Mouse (Mus musculus) embryonic facial prominence, embryonic 12.5 days (tissue): Measurements from ENCODE around the gene Igsf6. TPM values are rescaled to one million over a fixed set of nuclear protein-coding genes. Genes with fewer than 3 reads are reported as not detected.

ENCODE experiments used
- ATAC-seq: fragments of 200-750 bp; cut with Nextera tagmentation; 2 replicates; pipeline ENCODE4 v1.8.0; 2017; ENCODE audit not compliant: insufficient number of reproducible peaks, insufficient read depth, low FRiP score, low TSS enrichment
- H3K27ac ChIP-seq: fragments of 300-500 bp; sonication (generic); 2 replicates; pipeline ENCODE4 v1.5.1; 2016; ENCODE audit warnings: mild to moderate bottlenecking
- H3K27me3 ChIP-seq: fragments of 300-500 bp; sonication (generic); 2 replicates; pipeline ENCODE4 v1.6.1; 2016; ENCODE audit warnings: mild to moderate bottlenecking, moderate library complexity
- H3K36me3 ChIP-seq: fragments of 300-500 bp; sonication (generic); 2 replicates; pipeline ENCODE4 v1.6.1; 2016; ENCODE audit warnings: mild to moderate bottlenecking
- H3K4me1 ChIP-seq: fragments of 300-500 bp; sonication (generic); 2 replicates; pipeline ENCODE4 v1.6.1; 2016
- H3K4me2 ChIP-seq: fragments of 300-500 bp; sonication (generic); replicated peaks from 2 replicates; pipeline ENCODE4 v1.6.1; 2016; ENCODE audit warnings: mild to moderate bottlenecking, moderate library complexity
- H3K4me3 ChIP-seq: fragments of 300-500 bp; sonication (generic); 2 replicates; pipeline ENCODE4 v1.5.1; 2016; ENCODE audit warnings: mild to moderate bottlenecking
- H3K9ac ChIP-seq: fragments of 300-500 bp; sonication (generic); 2 replicates; pipeline ENCODE4 v1.6.1; 2016; ENCODE audit warnings: mild to moderate bottlenecking, moderate library complexity
- H3K9me3 ChIP-seq: fragments of 300-500 bp; sonication (generic); 2 replicates; pipeline ENCODE4 v1.6.1; 2016; ENCODE audit warnings: mild to moderate bottlenecking, moderate library complexity
- WGBS: fragments of 180-500 bp; shearing (Covaris S2); methylation state at CpG from one replicate; pipeline ENCODE4 v1.1.7; 2016; 5-methylcytosine and 5-hydroxymethylcytosine counted together
- polyA plus RNA-seq: library from polyadenylated mRNA; unstranded; fragments of >200 nt; fragmentation: Nextera tagmentation; extraction: Ambion mirVana; gene quantifications from 2 replicates; pipeline ENCODE4 v1.2.1, GENCODE M21; 2016

Igsf6 gene
- polyA plus RNA-seq: 1.1 and 1.2 TPM in 2 replicates

DNA sequence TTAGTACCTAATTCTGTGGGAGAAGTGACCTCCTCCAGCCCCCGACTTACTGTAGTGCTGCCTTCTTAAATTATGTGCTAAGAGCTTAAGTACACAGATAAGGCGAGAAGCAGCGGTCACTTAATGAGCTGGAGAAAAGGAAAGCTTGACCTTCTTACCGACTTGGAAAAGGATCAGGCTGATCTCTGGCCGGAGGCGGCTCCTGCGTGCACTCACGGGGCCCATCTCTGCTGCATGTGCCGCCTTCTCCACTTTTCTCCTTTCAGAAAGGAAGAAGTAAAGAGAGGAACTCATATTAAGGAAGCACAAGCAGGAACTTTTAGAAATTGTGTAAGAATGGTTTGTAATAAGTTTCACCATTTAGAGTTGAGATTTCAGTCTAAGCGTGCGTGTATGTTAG, at the start of gene Igsf6:
Gene Igsf6, minus strand, starts transcription at position 292 of the 400 bp plus-strand sequence.
- 77% methylated on average over 11 of the region's 11 CpGs for WGBS
- H3K4me3 ChIP-seq: no peak within 1 kb of the TSS
- H3K4me1 ChIP-seq: no peaks in the 10 kb centered on the region
- H3K27ac ChIP-seq: no peak within 1 kb of the TSS
- ATAC-seq: no peak
- peaks cover 66% of the 10 kb centered on the region for H3K36me3 ChIP-seq
- H3K9ac ChIP-seq: no peak within 1 kb of the TSS
- no peaks in the 10 kb centered on the region for H3K27me3 ChIP-seq
- no peaks in the 10 kb centered on the region for H3K9me3 ChIP-seq
- H3K4me2 ChIP-seq: no peak within 1 kb of the TSS

DNA sequence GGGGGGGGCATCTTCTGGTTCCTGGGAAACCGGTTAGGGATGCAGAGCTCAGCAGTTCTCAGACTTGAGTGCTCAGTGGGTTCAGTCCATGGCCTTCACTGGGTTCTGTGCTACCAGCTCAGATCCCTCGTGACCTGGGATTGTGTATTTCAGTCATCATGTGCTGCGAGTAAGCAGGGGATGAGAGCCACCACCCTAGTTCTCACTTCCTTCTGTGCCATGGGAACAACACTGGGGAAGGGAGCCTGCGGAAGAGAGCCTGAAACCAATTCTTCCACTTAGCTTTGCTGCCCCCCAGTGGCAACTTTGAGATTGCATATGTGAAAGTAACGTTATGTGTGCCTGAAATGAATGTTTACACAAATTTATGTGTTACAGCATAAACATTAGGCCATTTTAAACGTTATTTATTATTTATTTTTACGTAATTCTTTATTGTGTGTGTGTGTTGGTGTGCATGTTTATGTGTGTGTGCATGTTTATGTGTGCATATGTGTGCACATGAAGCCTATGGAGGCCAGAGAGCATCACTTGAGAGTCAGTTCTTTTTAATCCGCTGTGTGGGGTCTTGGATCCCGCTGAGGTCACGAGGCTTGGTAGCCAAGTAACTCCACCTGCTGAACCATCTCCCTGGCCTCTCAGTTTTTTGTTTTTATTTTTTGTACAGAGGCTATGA, 45.9 kb upstream of the Igsf6 start:
- Histone ChIP-seq H3K9ac (no peak overlapping the region), H3K4me3 (no peak overlapping the region), H3K27ac (no peak overlapping the region), H3K36me3 (no peaks in the 10 kb centered on the region), H3K9me3 (no peaks in the 10 kb centered on the region), H3K4me1 (no peaks in the 10 kb centered on the region), H3K4me2 (no peak overlapping the region), H3K27me3 (no peaks in the 10 kb centered on the region)
- WGBS: 12% methylated on average over 10 of the region's 10 CpGs
- ATAC-seq: peak; percentile 77

DNA sequence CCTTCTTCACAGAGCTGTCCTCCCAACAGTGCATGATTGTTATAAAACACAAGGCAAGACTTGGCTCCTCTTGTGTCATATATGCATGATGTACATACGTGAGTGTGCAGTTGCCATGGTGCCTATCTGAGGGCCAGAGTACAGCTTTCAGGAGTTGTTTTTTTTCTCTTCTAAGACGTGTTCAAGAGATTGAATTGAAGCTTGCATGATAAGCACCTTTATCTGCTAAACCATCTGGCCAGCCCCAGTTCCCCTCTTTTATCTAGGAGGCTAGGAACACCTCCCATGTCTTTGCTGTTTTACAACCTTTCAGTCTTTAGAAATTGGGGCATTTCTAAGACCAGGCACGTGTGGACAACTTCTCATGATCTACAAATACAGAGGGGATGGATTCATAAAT, 37.4 kb upstream of the Igsf6 start:
- Histone ChIP-seq H3K27me3 (no peaks in the 10 kb centered on the region), H3K27ac (no peak overlapping the region), H3K36me3 (no peaks in the 10 kb centered on the region), H3K4me1 (no peaks in the 10 kb centered on the region), H3K4me2 (no peak overlapping the region), H3K9ac (no peak overlapping the region), H3K4me3 (no peak overlapping the region), H3K9me3 (no peaks in the 10 kb centered on the region)
- WGBS: 64% methylated on average over 3 of the region's 3 CpGs
- no peak for ATAC-seq

DNA sequence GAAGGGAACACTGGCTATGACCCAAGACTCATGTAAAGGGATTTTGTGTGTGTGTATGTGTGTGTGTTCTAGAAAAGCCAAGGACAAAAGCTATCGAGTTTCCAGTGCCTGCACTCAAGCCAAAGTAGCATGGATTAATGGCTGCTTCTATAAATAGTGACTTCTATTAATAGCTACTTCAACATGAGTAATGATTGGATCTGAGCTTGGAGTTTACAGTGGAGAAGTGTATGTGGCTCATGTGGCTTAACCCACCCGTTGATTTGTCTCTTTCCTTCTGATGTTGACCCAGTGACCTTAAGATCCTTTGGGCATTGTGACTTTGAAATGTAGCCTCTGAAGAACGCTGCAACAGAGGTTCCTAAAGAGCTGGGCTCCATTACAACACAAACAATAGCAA, 36.9 kb upstream of the Igsf6 start:
- Histone ChIP-seq H3K4me2 (no peak overlapping the region), H3K36me3 (no peaks in the 10 kb centered on the region), H3K27ac (no peak overlapping the region), H3K9me3 (no peaks in the 10 kb centered on the region), H3K9ac (no peak overlapping the region), H3K4me3 (no peak overlapping the region), H3K27me3 (no peaks in the 10 kb centered on the region), H3K4me1 (no peaks in the 10 kb centered on the region)
- no peak for ATAC-seq
- 33% methylated on average over 3 of the region's 3 CpGs for WGBS

DNA sequence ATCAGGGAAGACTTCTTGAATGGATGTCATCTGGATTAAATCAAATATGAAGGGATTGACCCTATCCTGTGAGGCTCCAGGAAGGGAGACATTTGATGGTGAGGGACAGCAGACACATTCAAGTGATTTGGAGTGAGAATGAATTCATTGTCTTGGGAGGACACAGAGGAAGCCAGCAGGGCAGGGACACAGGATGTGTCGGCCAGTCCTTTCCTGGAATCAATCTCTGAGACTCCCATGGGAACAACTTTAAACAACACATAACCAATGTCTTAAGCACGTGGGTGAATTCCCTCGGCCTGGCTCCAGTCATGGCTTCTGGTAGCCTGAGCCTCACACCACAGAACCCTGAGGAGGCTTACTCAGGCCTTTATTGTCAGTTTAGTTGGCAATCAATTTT, 33.5 kb upstream of the Igsf6 start:
- no peaks in the 10 kb centered on the region for H3K9me3 ChIP-seq
- no peaks in the 10 kb centered on the region for H3K27me3 ChIP-seq
- no peak overlapping the region for H3K27ac ChIP-seq
- no peak for ATAC-seq
- H3K9ac ChIP-seq: no peak overlapping the region
- no peak overlapping the region for H3K4me2 ChIP-seq
- no peaks in the 10 kb centered on the region for H3K4me1 ChIP-seq
- no peaks in the 10 kb centered on the region for H3K36me3 ChIP-seq
- no peak overlapping the region for H3K4me3 ChIP-seq
- WGBS: 19% methylated on average over 3 of the region's 3 CpGs

DNA sequence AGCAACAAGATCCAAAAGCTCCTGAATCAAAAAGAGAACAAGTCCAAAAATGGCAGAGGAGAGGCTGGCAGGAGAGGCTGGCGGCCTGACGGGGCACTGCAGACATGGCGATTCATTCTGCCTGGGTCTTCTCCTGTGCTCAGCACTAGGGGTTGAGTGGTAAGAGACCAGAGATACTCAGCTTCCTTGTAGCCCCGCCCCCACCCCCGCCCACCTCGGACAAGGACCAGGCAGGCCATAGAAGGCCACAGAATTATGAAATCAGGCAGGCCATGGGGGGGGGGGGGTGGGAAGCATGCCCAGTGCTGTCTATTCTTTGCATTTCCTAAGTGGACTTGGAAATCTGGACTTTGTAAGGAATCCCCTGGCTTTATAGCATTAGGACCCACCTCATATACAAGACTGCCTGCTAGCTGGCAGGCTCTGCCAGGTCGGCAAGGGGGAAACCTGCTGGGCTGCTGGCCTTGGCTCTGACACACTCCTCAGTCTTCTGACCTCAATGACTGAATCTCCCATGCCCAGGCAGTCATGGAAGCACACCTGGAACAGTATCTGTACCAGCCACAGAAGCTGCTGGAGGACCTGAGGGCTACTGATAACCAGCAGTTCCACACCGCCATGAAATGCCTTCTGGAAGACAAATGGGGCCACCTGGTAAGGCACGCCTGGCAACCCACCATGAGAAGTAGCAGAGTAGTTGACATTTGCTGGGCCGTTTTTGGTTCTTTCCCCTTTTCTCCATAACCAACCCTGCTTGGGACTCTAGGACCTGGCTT, 24.4 kb upstream of the Igsf6 start:
- ATAC-seq: no peak

DNA sequence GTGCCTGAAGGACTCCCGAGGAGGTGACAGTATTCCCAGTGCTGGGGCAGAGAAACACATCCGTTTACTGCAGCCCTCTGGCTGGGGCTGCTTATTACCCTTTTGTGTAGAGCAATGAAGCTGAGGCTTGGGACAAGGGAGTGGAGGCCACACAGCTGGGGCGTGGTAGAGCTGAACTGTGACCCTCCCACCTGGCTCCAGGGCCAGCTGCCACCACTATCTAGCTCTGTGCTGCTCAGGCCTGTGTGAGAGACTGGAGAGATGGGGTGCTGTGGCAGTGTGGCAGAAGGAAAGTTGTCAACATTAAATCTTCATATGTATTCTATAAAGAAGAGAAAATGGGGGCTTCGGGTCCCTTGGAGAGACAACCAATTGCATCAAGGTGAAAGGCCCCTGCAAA, 18.7 kb upstream of the Igsf6 start:
- Histone ChIP-seq H3K36me3 (no peaks in the 10 kb centered on the region), H3K9ac (no peak overlapping the region), H3K4me3 (no peak overlapping the region), H3K27ac (no peak overlapping the region), H3K4me1 (no peaks in the 10 kb centered on the region), H3K9me3 (no peaks in the 10 kb centered on the region), H3K4me2 (no peak overlapping the region), H3K27me3 (no peaks in the 10 kb centered on the region)
- WGBS: 71% methylated on average over 4 of the region's 4 CpGs
- no peak for ATAC-seq

More for the DNA sequence above, 24.4 kb upstream of the Igsf6 start:
- H3K9me3 ChIP-seq: no peaks in the 10 kb centered on the region
- H3K27me3 ChIP-seq: no peaks in the 10 kb centered on the region
- no peak overlapping the region for H3K4me3 ChIP-seq
- no peak overlapping the region for H3K9ac ChIP-seq
- 74% methylated on average over 9 of the region's 10 CpGs for WGBS
- H3K27ac ChIP-seq: no peak overlapping the region
- H3K4me2 ChIP-seq: no peak overlapping the region
- H3K36me3 ChIP-seq: no peaks in the 10 kb centered on the region
- no peaks in the 10 kb centered on the region for H3K4me1 ChIP-seq

DNA sequence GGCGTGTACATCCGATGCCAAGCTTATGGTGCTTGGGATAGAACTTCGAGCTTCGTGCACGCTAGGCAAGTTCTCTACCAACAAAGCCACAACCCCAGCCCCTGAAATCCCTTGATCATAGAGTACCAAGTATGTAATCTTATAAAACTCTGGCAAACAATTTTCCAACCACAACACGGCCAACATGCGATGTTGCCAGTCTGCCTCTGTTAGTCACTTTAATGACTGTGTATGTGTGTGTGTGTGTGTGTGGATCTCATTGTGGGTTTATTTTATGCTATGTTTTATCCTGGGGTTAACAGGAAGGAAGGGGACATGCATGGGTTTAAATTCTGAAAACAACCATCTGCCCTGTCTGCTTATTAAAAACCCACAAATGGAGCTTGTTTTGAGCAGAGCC, 16.4 kb upstream of the Igsf6 start:
- 78% methylated on average over 7 of the region's 7 CpGs for WGBS
- H3K9ac ChIP-seq: no peak overlapping the region
- no peak overlapping the region for H3K27ac ChIP-seq
- H3K9me3 ChIP-seq: no peaks in the 10 kb centered on the region
- no peak overlapping the region for H3K4me2 ChIP-seq
- H3K4me3 ChIP-seq: no peak overlapping the region
- no peaks in the 10 kb centered on the region for H3K27me3 ChIP-seq
- H3K4me1 ChIP-seq: peaks cover 5% of the 10 kb centered on the region; the same call in 1 of the 2 replicates
- H3K36me3 ChIP-seq: no peaks in the 10 kb centered on the region
- ATAC-seq: no peak

DNA sequence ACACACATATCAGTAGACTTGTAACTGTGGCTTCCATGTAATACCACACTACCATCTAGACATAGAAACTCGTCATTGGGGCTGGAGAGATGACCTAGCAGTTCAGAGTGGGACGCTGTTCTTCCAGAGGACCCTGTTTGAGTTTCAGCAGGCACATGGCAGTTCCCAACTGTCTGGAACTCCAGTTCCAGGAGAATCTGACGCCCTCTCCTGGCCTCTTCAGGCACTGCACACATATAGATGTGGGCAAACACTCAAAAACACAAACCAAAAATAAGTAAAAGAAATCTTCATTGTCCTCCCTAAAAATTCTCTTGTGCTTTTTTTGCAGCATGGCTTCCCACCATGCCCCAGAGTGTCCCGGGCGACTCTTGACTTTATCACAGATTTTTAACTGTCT, 14.4 kb upstream of the Igsf6 start:
- WGBS: 75% methylated on average over 5 of the region's 5 CpGs
- no peaks in the 10 kb centered on the region for H3K9me3 ChIP-seq
- H3K27ac ChIP-seq: no peak overlapping the region
- H3K36me3 ChIP-seq: no peaks in the 10 kb centered on the region
- no peak for ATAC-seq
- H3K9ac ChIP-seq: no peak overlapping the region
- H3K4me3 ChIP-seq: no peak overlapping the region
- no peak overlapping the region for H3K4me2 ChIP-seq
- H3K27me3 ChIP-seq: no peaks in the 10 kb centered on the region
- H3K4me1 ChIP-seq: peaks cover 14% of the 10 kb centered on the region; the same call in 1 of the 2 replicates

DNA sequence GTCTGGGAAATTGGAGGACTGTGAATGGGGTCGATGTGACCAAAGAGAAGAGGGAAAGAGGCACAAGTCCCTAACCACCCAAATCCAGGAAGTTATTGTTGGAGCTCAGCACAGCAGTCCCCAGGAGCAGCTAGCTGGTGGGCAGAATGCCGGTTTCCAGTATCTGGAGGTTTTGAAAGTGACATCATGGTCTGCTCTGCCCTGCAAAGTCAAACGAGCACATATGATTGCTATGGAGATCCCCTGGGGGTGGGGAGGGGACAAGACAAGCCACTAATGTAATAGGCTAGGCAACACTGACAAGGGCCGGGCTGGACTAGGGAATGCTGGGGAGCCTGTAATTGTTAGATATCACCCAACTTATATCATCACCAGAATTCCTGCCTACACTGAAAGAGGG, 11.1 kb upstream of the Igsf6 start:
- Histone ChIP-seq H3K9me3 (no peaks in the 10 kb centered on the region), H3K4me3 (no peak overlapping the region), H3K27ac (0 out of 2 replicates have a peak overlapping the region, but pooled peaks have one; percentile 19), H3K4me1 (peaks cover 19% of the 10 kb centered on the region; the same call in 1 of the 2 replicates), H3K9ac (no peak overlapping the region), H3K27me3 (no peaks in the 10 kb centered on the region), H3K4me2 (no peak overlapping the region), H3K36me3 (no peaks in the 10 kb centered on the region)
- WGBS: 5% methylated on average over 4 of the region's 4 CpGs
- no peak for ATAC-seq

DNA sequence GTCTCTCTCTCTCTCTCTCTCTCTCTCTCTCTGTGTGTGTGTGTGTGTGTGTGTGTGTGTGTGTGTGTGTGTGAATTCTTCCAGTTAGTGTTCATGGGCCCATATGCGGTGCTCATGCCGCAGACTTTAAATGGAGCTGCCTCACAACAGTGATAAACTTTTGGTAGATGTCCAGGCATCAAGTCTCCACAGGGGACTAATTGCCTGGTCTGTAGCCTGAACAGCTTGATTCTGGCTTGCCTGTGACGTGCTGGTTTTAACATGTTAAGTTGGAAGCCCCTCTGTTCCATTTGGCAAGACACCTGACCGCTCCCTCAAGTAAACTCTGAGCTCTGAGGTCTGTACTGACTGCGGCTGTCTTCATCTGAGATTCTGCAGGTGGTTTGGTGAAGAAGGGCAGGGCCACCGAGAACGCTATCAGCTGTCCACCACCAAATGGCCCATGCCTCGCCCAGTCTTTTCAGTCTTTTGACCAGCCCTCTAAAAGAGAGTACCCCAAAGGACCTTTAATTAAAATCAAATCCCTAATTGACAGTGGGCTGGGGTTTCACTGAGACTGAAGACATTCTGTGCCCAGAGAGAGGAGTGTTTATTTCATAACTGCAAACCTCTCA, 10.6 kb upstream of the Igsf6 start:
- Histone ChIP-seq H3K4me2 (no peak overlapping the region), H3K9ac (no peak overlapping the region), H3K36me3 (no peaks in the 10 kb centered on the region), H3K4me3 (no peak overlapping the region), H3K27ac (0 out of 2 replicates have a peak overlapping the region, but pooled peaks have one; percentile 19), H3K9me3 (no peaks in the 10 kb centered on the region), H3K4me1 (peaks cover 19% of the 10 kb centered on the region; the same call in 1 of the 2 replicates), H3K27me3 (no peaks in the 10 kb centered on the region)
- 59% methylated on average over 8 of the region's 8 CpGs for WGBS
- ATAC-seq: no peak
